Mouse (Mus musculus) liver, adult 2 months (tissue): ENCODE measurements around the gene Eif1b. TPM values are rescaled to one million over a fixed set of nuclear protein-coding genes. Genes with fewer than 3 reads are reported as not detected.

Experiments
- DNase-seq: peaks from one replicate; pipeline ENCODE4 v3.0.0-alpha.2; 2011; ENCODE audit warnings: low read depth, low spot score; ENCODE audit errors: extremely low read depth
- H3K27ac ChIP-seq: fragments of 200-500 bp; replicated peaks from 2 replicates; pipeline ENCODE4 v1.5.1; 2012; ENCODE audit warnings: low read depth, mild to moderate bottlenecking, control low read depth, inconsistent platforms, low read length; ENCODE audit not compliant: insufficient read depth
- H3K27me3 ChIP-seq: fragments of 200-500 bp; 2 replicates; pipeline ENCODE4 v1.6.1; 2012; ENCODE audit warnings: mild to moderate bottlenecking, moderate library complexity, low read length, inconsistent platforms; ENCODE audit not compliant: control insufficient read depth, insufficient read depth
- H3K36me3 ChIP-seq: fragments of 200-500 bp; 2 replicates; pipeline ENCODE4 v1.6.1; 2012; ENCODE audit warnings: low read length, inconsistent platforms; ENCODE audit not compliant: control insufficient read depth, insufficient read depth
- H3K4me1 ChIP-seq: fragments of 200-500 bp; 2 replicates; pipeline ENCODE4 v1.6.1; 2011; ENCODE audit warnings: low read length; ENCODE audit not compliant: control insufficient read depth, insufficient read depth
- H3K4me3 ChIP-seq: fragments of 200-500 bp; 2 replicates; pipeline ENCODE4 v1.5.1; 2011; ENCODE audit warnings: low read depth, mild to moderate bottlenecking, control low read depth, low read length, moderate library complexity; ENCODE audit not compliant: insufficient read depth
- H3K79me2 ChIP-seq: fragments of 200-500 bp; 2 replicates; pipeline ENCODE4 v1.6.1; 2012; ENCODE audit warnings: inconsistent platforms, mild to moderate bottlenecking, low read length, moderate library complexity; ENCODE audit not compliant: control insufficient read depth, insufficient read depth
- H3K9ac ChIP-seq: fragments of 200-500 bp; 2 replicates; pipeline ENCODE4 v1.6.1; 2012; ENCODE audit warnings: low read depth, mild to moderate bottlenecking, control low read depth, inconsistent platforms, low read length
- CTCF ChIP-seq: fragments of 200-500 bp; IDR thresholded peaks from 2 replicates; pipeline ENCODE4 v1.5.1; 2011; ENCODE audit warnings: low read depth, low read length, control low read depth
- POLR2A ChIP-seq: fragments of 200-500 bp; IDR thresholded peaks from 2 replicates; pipeline ENCODE4 v1.6.1; 2011; ENCODE audit warnings: low read length, control low read depth; ENCODE audit not compliant: insufficient read depth; ENCODE audit errors: extremely low read depth
- WGBS: fragments of 180-500 bp; shearing (Covaris S2); methylation state at CpG from one replicate; pipeline ENCODE4 v1.1.7; 2018; 5-methylcytosine and 5-hydroxymethylcytosine counted together
- polyA plus RNA-seq: library from polyadenylated mRNA; depleted of rRNA; stranded (reverse); fragments of >200 nt; gene quantifications from 2 replicates; pipeline ENCODE4 v1.2.3, GENCODE M21; 2012
- total RNA-seq: library from RNA; depleted of rRNA; stranded (reverse); fragments of >200 nt; gene quantifications from 2 replicates; pipeline ENCODE4 v1.2.3, GENCODE M21; 2014

Gene Eif1b
- total and polyA plus RNA-seq, 2 experiments: 14.7 to 22.3 TPM

GRCm38 (mm10) chr9:120482382-120482781 lies 9.7 kb upstream of the Eif1b start:
- no peaks in the 10 kb centered on the region for H3K36me3 ChIP-seq
- no peaks in the 10 kb centered on the region for H3K27me3 ChIP-seq
- no peak for TF ChIP-seq POLR2A
- no peak for TF ChIP-seq CTCF
- H3K4me3 ChIP-seq: no peak overlapping the region
- no peak overlapping the region for H3K27ac ChIP-seq
- no peaks in the 10 kb centered on the region for H3K79me2 ChIP-seq
- no peaks in the 10 kb centered on the region for H3K4me1 ChIP-seq
- no peak for DNase-seq
- no peak overlapping the region for H3K9ac ChIP-seq
- WGBS: 87% methylated on average over 4 of the region's 4 CpGs

- H3K36me3 ChIP-seq: no peaks in the 10 kb centered on the region
- WGBS: 80% methylated on average over 8 of the region's 8 CpGs
- no peaks in the 10 kb centered on the region for H3K4me1 ChIP-seq
- no peak overlapping the region for H3K9ac ChIP-seq
- no peaks in the 10 kb centered on the region for H3K27me3 ChIP-seq
- DNase-seq: no peak
- no peaks in the 10 kb centered on the region for H3K79me2 ChIP-seq
- no peak overlapping the region for H3K4me3 ChIP-seq
- H3K27ac ChIP-seq: no peak overlapping the region
- TF ChIP-seq CTCF (no peak), POLR2A (no peak)
Measured at GRCm38 (mm10) chr9:120483101-120483500, 8.9 kb upstream of the Eif1b start.

- no peak for TF ChIP-seq POLR2A
- TF ChIP-seq CTCF: no peak
- H3K9ac ChIP-seq: no peak overlapping the region
- DNase-seq: no peak
- H3K79me2 ChIP-seq: no peaks in the 10 kb centered on the region
- no peak overlapping the region for H3K27ac ChIP-seq
- no peaks in the 10 kb centered on the region for H3K36me3 ChIP-seq
- H3K27me3 ChIP-seq: no peaks in the 10 kb centered on the region
- no peaks in the 10 kb centered on the region; the same call in 1 of the 2 replicates for H3K4me1 ChIP-seq
- 83% methylated on average over 8 of the region's 8 CpGs for WGBS
- H3K4me3 ChIP-seq: no peak overlapping the region
Measured at GRCm38 (mm10) chr9:120487076-120487475, 5.0 kb upstream of the Eif1b start.

GRCm38 (mm10) chr9:120491509-120491908 lies 523 bp upstream of the Eif1b start:
- no peak overlapping the region; the same call in 1 of the 2 replicates for H3K4me3 ChIP-seq
- TF ChIP-seq POLR2A (no peak), CTCF (no peak)
- peaks cover 5% of the 10 kb centered on the region for H3K36me3 ChIP-seq
- H3K79me2 ChIP-seq: no peaks in the 10 kb centered on the region
- peaks cover 3% of the 10 kb centered on the region; the same call in 1 of the 2 replicates for H3K4me1 ChIP-seq
- H3K9ac ChIP-seq: no peak overlapping the region
- no peak overlapping the region for H3K27ac ChIP-seq
- WGBS: 81% methylated on average over 3 of the region's 3 CpGs
- peak; percentile 22 for DNase-seq
- H3K27me3 ChIP-seq: no peaks in the 10 kb centered on the region

GRCm38 (mm10) chr9:120492400-120493351 lies 644 bp downstream of the Eif1b start:
- H3K4me1 ChIP-seq: peaks cover 4% of the 10 kb centered on the region; the same call in 1 of the 2 replicates
- peak overlapping the region; percentile 34 for H3K27ac ChIP-seq
- WGBS: under 1% methylated on average over 97 of the region's 97 CpGs
- H3K27me3 ChIP-seq: no peaks in the 10 kb centered on the region
- DNase-seq: peak; percentile 30
- H3K79me2 ChIP-seq: no peaks in the 10 kb centered on the region
- peak; percentile 67 for TF ChIP-seq POLR2A
- TF ChIP-seq CTCF: no peak
- H3K4me3 ChIP-seq: peak overlapping the region; percentile 94
- peaks cover 5% of the 10 kb centered on the region for H3K36me3 ChIP-seq
- H3K9ac ChIP-seq: peak overlapping the region; percentile 91

GRCm38 (mm10) chr9:120493781-120494180 lies 1.7 kb downstream of the Eif1b start:
- 88% methylated on average over 12 of the region's 12 CpGs for WGBS
- H3K27me3 ChIP-seq: no peaks in the 10 kb centered on the region
- no peak for DNase-seq
- H3K4me1 ChIP-seq: peaks cover 4% of the 10 kb centered on the region; the same call in 1 of the 2 replicates
- H3K9ac ChIP-seq: no peak overlapping the region
- no peak overlapping the region for H3K4me3 ChIP-seq
- TF ChIP-seq POLR2A (no peak), CTCF (no peak)
- H3K27ac ChIP-seq: no peak overlapping the region
- no peaks in the 10 kb centered on the region for H3K79me2 ChIP-seq
- peaks cover 5% of the 10 kb centered on the region for H3K36me3 ChIP-seq
